ENCODE assay signal across 25 mouse cellular contexts in the genomic region with DNA sequence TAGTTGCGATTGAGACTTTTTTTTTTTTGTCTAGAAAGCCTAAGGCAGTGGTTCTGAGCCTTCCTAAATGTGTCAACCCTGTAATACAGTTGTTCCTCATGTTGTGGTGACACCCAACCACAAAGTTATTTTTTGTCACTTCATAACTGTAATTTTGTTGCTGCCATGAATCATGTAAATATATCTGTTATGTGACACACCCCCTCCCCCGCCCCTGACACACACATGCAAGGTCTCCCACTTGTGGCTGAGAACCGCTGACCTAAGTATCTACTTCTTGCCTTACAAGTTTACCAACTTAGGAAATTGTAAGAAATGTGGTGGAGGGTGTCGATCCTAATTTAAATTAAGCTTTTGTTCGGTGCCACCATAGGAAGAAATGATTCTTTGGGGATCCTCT. TPM values are rescaled to one million over a fixed set of nuclear protein-coding genes. Genes with fewer than 3 reads are reported as not detected.
A peak's percentile ranks its signal among the peaks of the same experiment; 100 is the strongest.
DNase-seq lines count a peak whose midpoint lies in the region; ATAC-seq lines count a peak whose summit lies in the region.
"Had no signal": no experiment of that assay in that cellular context is flagged by ENCODE, and none has a peak within 500 bp of the region (broad histone marks: within the 10 kb centered on the region; RNA-seq: fewer than 3 reads in every experiment).

No protein-coding gene starts in this region.

- peaks cover 6% of the 10 kb centered on the region; the same call in 1 of the 2 replicates for H3K9me3 ChIP-seq in kidney, embryonic 14.5 days (ENCODE audit: control insufficient read depth, low read length)
- H3K9me3 ChIP-seq: G1E had no signal

- peak; percentile 77 for ATAC-seq in common myeloid progenitor, adult 5-6 weeks (replicated peaks; ENCODE audit: low read depth, poor library complexity, severe bottlenecking)
- ATAC-seq in granulocyte monocyte progenitor cell, adult 5-6 weeks (replicated peaks; ENCODE audit: poor library complexity, severe bottlenecking) = peak; percentile 74
- ATAC-seq in megakaryocyte progenitor cell, adult 5-6 weeks (replicated peaks; ENCODE audit: poor library complexity) = peak; percentile 52
- ATAC-seq in kidney, embryonic 14.5 days (ENCODE audit: low FRiP score, low TSS enrichment) = no peak
- ATAC-seq: activated CD4-positive, CD25-positive, alpha-beta regulatory T cell, adult 4 months; CD4-positive, CD25-positive, alpha-beta regulatory T cell, adult 4 months; Patski had no signal

- no peak overlapping the region for H3K4me3 ChIP-seq in kidney, embryonic 14.5 days (ENCODE audit: low read length)

- H3K27ac ChIP-seq in kidney, embryonic 14.5 days (ENCODE audit: low read depth, low read length) = no peak overlapping the region

- peak; percentile 33 for DNase-seq in 416B (ENCODE audit: low read depth)
- DNase-seq in gastrocnemius, postnatal 25 days = no peak
- no peak for DNase-seq in left cerebral cortex, adult 8-10 months (ENCODE audit: low spot score in 2 of 2)
- DNase-seq in frontal cortex, postnatal 10 days (ENCODE audit: low spot score in 2 of 2) = no peak
- DNase-seq: adrenal gland, adult 2 months; adrenal gland, adult 8-10 months; adrenal gland, postnatal 10 days; adrenal gland, postnatal 14 days; adrenal gland, postnatal 25 days; adrenal gland, postnatal 36 days; B cell, adult 2 months; cerebellum, adult 11 months; cerebellum, adult 11-12 months; cerebellum, adult 18-20 months had no signal

- H3K27me3 ChIP-seq in kidney, embryonic 14.5 days (ENCODE audit: control insufficient read depth, insufficient read depth, low read length) = no peaks in the 10 kb centered on the region
- H3K27me3 ChIP-seq: CH12.LX had no signal

- H3K4me2 ChIP-seq in kidney, embryonic 14.5 days (replicated peaks; ENCODE audit: low read depth, low read length) = no peak overlapping the region

- WGBS in kidney, embryonic 14.5 days = 93% methylated on average over 5 of the region's 5 CpGs

- no peaks in the 10 kb centered on the region for H3K36me3 ChIP-seq in kidney, embryonic 14.5 days (ENCODE audit: control insufficient read depth, insufficient read depth, low read length)
- H3K36me3 ChIP-seq: G1E had no signal

- H3K4me1 ChIP-seq in kidney, embryonic 14.5 days (ENCODE audit: control insufficient read depth, insufficient read depth, low read length) = no peaks in the 10 kb centered on the region

- H3K9ac ChIP-seq in kidney, embryonic 14.5 days (ENCODE audit: low read depth, low read length) = no peak overlapping the region

RNA-seq across cellular contexts. Expression of a gene that starts 10.3 kb away (rescaled TPM):
- total RNA-seq in common myeloid progenitor, adult 5-6 weeks (2017) = not detected in 2 replicates
- total RNA-seq in granulocyte monocyte progenitor cell, adult 5-6 weeks (2014; fragmentation: Nextera tagmentation) = not detected in 2 replicates
- 0.26 TPM in 1 of 2 replicates, not detected in the other for total RNA-seq in granulocyte monocyte progenitor cell, adult 5-6 weeks (2017)
- not detected in 2 replicates for total RNA-seq in megakaryocyte progenitor cell, adult 5-6 weeks (2015)
- 0.30 TPM in 1 of 2 replicates, not detected in the other for total RNA-seq in megakaryocyte progenitor cell, adult 5-6 weeks (2017)
- total RNA-seq in gastrocnemius, postnatal 25 days (2021) = not detected
- total RNA-seq in left cerebral cortex, adult 8-10 months (2022) = 1 to 10 TPM; 3.4 to 7.4 (median 5.8) TPM
- polyA plus RNA-seq in kidney, embryonic 14.5 days (2014; fragmentation: Nextera tagmentation; extraction: Ambion mirVana) = 0.30 and 0.46 TPM in 2 replicates
- total RNA-seq: CH12.LX, MEL had no signal
- polyA plus RNA-seq: activated CD4-positive, CD25-positive, alpha-beta regulatory T cell, adult 4 months; C2C12; CD4-positive, CD25-positive, alpha-beta regulatory T cell, adult 4 months; G1E had no signal

RNA-seq across cellular contexts. Expression of a gene that starts 58.0 kb away (rescaled TPM):
- total RNA-seq in common myeloid progenitor, adult 5-6 weeks (2017) = 28.3 and 45.9 TPM in 2 replicates
- 23.0 and 37.4 TPM in 2 replicates for total RNA-seq in granulocyte monocyte progenitor cell, adult 5-6 weeks (2014; fragmentation: Nextera tagmentation)
- total RNA-seq in granulocyte monocyte progenitor cell, adult 5-6 weeks (2017) = 19.8 and 22.3 TPM in 2 replicates
- total RNA-seq in megakaryocyte progenitor cell, adult 5-6 weeks (2015) = 18.5 and 23.9 TPM in 2 replicates
- 15.3 and 21.1 TPM in 2 replicates for total RNA-seq in megakaryocyte progenitor cell, adult 5-6 weeks (2017)
- total RNA-seq in gastrocnemius, postnatal 25 days (2021) = 1 to 10 TPM; 4.4 to 4.9 TPM
- 10 to 100 TPM; 16.4 to 20.2 (median 18.3) TPM for total RNA-seq in left cerebral cortex, adult 8-10 months (2022)
- 18.3 and 34.2 TPM in 2 replicates for polyA plus RNA-seq in kidney, embryonic 14.5 days (2014; fragmentation: Nextera tagmentation; extraction: Ambion mirVana)
